Mouse (Mus musculus) lung, postnatal 0 days (tissue): ENCODE results near the gene Cep295nl.

Experiments
- CTCF ChIP-seq: IDR thresholded peaks from 2 replicates; pipeline ENCODE4 v1.5.1; 2016; ENCODE audit warnings: antibody characterized with exemption, mild to moderate bottlenecking
- EP300 ChIP-seq: IDR thresholded peaks from 2 replicates; pipeline ENCODE4 v1.6.1; 2016; ENCODE audit warnings: antibody characterized with exemption, mild to moderate bottlenecking, control low read depth

- no peak for TF ChIP-seq CTCF
- TF ChIP-seq EP300: no peak
These were observed 20.2 kb upstream of the Cep295nl start for GRCm38 (mm10) chr11:118362501-118362900.
